In genomic region chr4:120571691-120572090, GRCm38 (mm10) we compare ENCODE assay signal across 24 mouse cellular contexts. TPM values are rescaled to one million over a fixed set of nuclear protein-coding genes. Genes with fewer than 3 reads are reported as not detected.
DNase-seq lines count a peak whose midpoint lies in the region; ATAC-seq and TF ChIP-seq lines count a peak whose summit lies in the region.
"Had no signal": no experiment of that assay in that cellular context is flagged by ENCODE, and none has a peak within 500 bp of the region (broad histone marks: within the 10 kb centered on the region; RNA-seq: fewer than 3 reads in every experiment).

No protein-coding gene starts in this region.

- no peak for DNase-seq in heart, adult 9 months (ENCODE audit: low spot score in 2 of 2)
- DNase-seq in kidney, postnatal 0 days (ENCODE audit: low spot score): peak; percentile 66
- DNase-seq in kidney, adult 11 months: no peak
- DNase-seq in lung, postnatal 0 days (ENCODE audit: low spot score): peak; percentile 44
- DNase-seq in lung, postnatal 14 days: no peak
- no peak for DNase-seq in stomach, postnatal 0 days (ENCODE audit: low spot score)
- no peak for DNase-seq in frontal cortex, adult 2 months (ENCODE audit: extremely low spot score in 1 of 2, low spot score in 1 of 2)
- DNase-seq: adrenal gland, postnatal 36 days; cerebellum, adult 11-12 months; cerebellum, postnatal 25 days; embryo, embryonic 11 days; gastrocnemius, postnatal 10 days; kidney, postnatal 36 days; thymus, postnatal 14 days had no signal

- peak overlapping the region; percentile 96; the same call in 1 of the 2 replicates for H3K27ac ChIP-seq in heart, embryonic 13.5 days (replicated peaks)
- H3K27ac ChIP-seq in kidney, postnatal 0 days: peak overlapping the region; percentile 85
- H3K27ac ChIP-seq in lung, postnatal 0 days (ENCODE audit: low read length): peak overlapping the region; percentile 38
- peak overlapping the region; percentile 49 for H3K27ac ChIP-seq in stomach, postnatal 0 days (replicated peaks)
- H3K27ac ChIP-seq: forebrain, embryonic 12.5 days; heart, embryonic 10.5 days; macrophage had no signal

- no peak overlapping the region for H3K9ac ChIP-seq in heart, embryonic 13.5 days
- H3K9ac ChIP-seq in kidney, postnatal 0 days (ENCODE audit: low read depth, low read length): no peak overlapping the region
- no peak overlapping the region for H3K9ac ChIP-seq in lung, postnatal 0 days (replicated peaks; ENCODE audit: low read depth)
- H3K9ac ChIP-seq in stomach, postnatal 0 days (ENCODE audit: low read length): no peak overlapping the region
- H3K9ac ChIP-seq: forebrain, embryonic 12.5 days had no signal

- peaks cover 37% of the 10 kb centered on the region for H3K4me1 ChIP-seq in heart, embryonic 13.5 days
- peaks cover 18% of the 10 kb centered on the region for H3K4me1 ChIP-seq in kidney, postnatal 0 days (replicated peaks; ENCODE audit: insufficient read depth, low read length)
- peaks cover 27% of the 10 kb centered on the region; the same call in 1 of the 2 replicates for H3K4me1 ChIP-seq in lung, postnatal 0 days (ENCODE audit: insufficient read depth, low read depth, low read length)
- peaks cover 7% of the 10 kb centered on the region; the same call in 1 of the 2 replicates for H3K4me1 ChIP-seq in stomach, postnatal 0 days (replicated peaks; ENCODE audit: control insufficient read depth, insufficient read depth)

- no peak for TF ChIP-seq CTCF in kidney, postnatal 0 days (IDR thresholded peaks at IDR 0.05; ENCODE audit: low read depth)
- TF ChIP-seq CTCF in lung, postnatal 0 days (IDR thresholded peaks at IDR 0.05): no peak
- TF ChIP-seq CTCF in stomach, postnatal 0 days (IDR thresholded peaks at IDR 0.05; ENCODE audit: low read depth): no peak

- H3K4me3 ChIP-seq in heart, embryonic 13.5 days: no peak overlapping the region
- H3K4me3 ChIP-seq in kidney, postnatal 0 days (replicated peaks; ENCODE audit: low read depth, low read length): no peak overlapping the region
- H3K4me3 ChIP-seq in lung, postnatal 0 days (ENCODE audit: low read depth, low read length): no peak overlapping the region
- no peak overlapping the region for H3K4me3 ChIP-seq in stomach, postnatal 0 days (ENCODE audit: low read depth, low read length)
- H3K4me3 ChIP-seq: forebrain, embryonic 12.5 days had no signal

- H3K4me2 ChIP-seq in heart, embryonic 13.5 days: peak overlapping the region; percentile 89; the same call in 1 of the 2 replicates
- peak overlapping the region; percentile 66; the same call in 1 of the 2 replicates for H3K4me2 ChIP-seq in kidney, postnatal 0 days (ENCODE audit: low read length)
- no peak overlapping the region for H3K4me2 ChIP-seq in lung, postnatal 0 days (replicated peaks; ENCODE audit: low read depth, low read length)
- H3K4me2 ChIP-seq in stomach, postnatal 0 days (replicated peaks; ENCODE audit: low read depth): no peak overlapping the region

- ATAC-seq in heart, embryonic 13.5 days (ENCODE audit: extremely low read depth, insufficient number of reproducible peaks, low FRiP score, low TSS enrichment): no peak
- ATAC-seq in kidney, postnatal 0 days (replicated peaks; ENCODE audit: low FRiP score, low read depth): no peak
- ATAC-seq in lung, postnatal 0 days: no peak
- ATAC-seq in stomach, postnatal 0 days (ENCODE audit: low FRiP score, low TSS enrichment): no peak
- ATAC-seq: hindbrain, embryonic 16.5 days had no signal

- peaks cover 3% of the 10 kb centered on the region; the same call in 1 of the 2 replicates for H3K36me3 ChIP-seq in heart, embryonic 13.5 days
- H3K36me3 ChIP-seq in kidney, postnatal 0 days (ENCODE audit: insufficient read depth, low read length): no peaks in the 10 kb centered on the region
- H3K36me3 ChIP-seq in lung, postnatal 0 days (ENCODE audit: insufficient read depth, low read length): no peaks in the 10 kb centered on the region
- H3K36me3 ChIP-seq in stomach, postnatal 0 days (ENCODE audit: control insufficient read depth, insufficient read depth, low read length): no peaks in the 10 kb centered on the region
- H3K36me3 ChIP-seq: heart, embryonic 10.5 days had no signal

- 58% methylated on average over 3 of the region's 3 CpGs for WGBS in heart, embryonic 13.5 days
- WGBS in kidney, postnatal 0 days: 30% methylated on average over 3 of the region's 3 CpGs
- 9% methylated on average over 3 of the region's 3 CpGs for WGBS in lung, postnatal 0 days
- 24% methylated on average over 3 of the region's 3 CpGs for WGBS in stomach, postnatal 0 days

- H3K9me3 ChIP-seq in heart, embryonic 13.5 days: no peaks in the 10 kb centered on the region
- H3K9me3 ChIP-seq in kidney, postnatal 0 days (replicated peaks; ENCODE audit: low read length): no peaks in the 10 kb centered on the region
- no peaks in the 10 kb centered on the region for H3K9me3 ChIP-seq in lung, postnatal 0 days (ENCODE audit: low read length)
- H3K9me3 ChIP-seq in stomach, postnatal 0 days (ENCODE audit: control insufficient read depth, low read length): no peaks in the 10 kb centered on the region
- H3K9me3 ChIP-seq: forebrain, embryonic 12.5 days; heart, embryonic 10.5 days; midbrain, embryonic 10.5 days had no signal

- H3K27me3 ChIP-seq in heart, embryonic 13.5 days (replicated peaks): no peaks in the 10 kb centered on the region
- no peaks in the 10 kb centered on the region for H3K27me3 ChIP-seq in kidney, postnatal 0 days (ENCODE audit: insufficient read depth, low read length)
- H3K27me3 ChIP-seq in lung, postnatal 0 days (replicated peaks; ENCODE audit: insufficient read depth, low read length): no peaks in the 10 kb centered on the region
- no peaks in the 10 kb centered on the region for H3K27me3 ChIP-seq in stomach, postnatal 0 days (ENCODE audit: control insufficient read depth, insufficient read depth, low read length)

- no peak for TF ChIP-seq EP300 in lung, postnatal 0 days (IDR thresholded peaks at IDR 0.05)
- TF ChIP-seq EP300 in stomach, postnatal 0 days (optimal IDR thresholded peaks at IDR 0.05): no peak

RNA-seq across cellular contexts. Expression of gene Ctps, which starts 1.6 kb away (rescaled TPM):
- 99.8 and 100 TPM in 2 replicates for polyA plus RNA-seq in heart, embryonic 13.5 days (2015; fragmentation: Nextera tagmentation; extraction: Ambion mirVana)
- polyA plus RNA-seq in kidney, postnatal 0 days (2015; fragmentation: Nextera tagmentation; extraction: Ambion mirVana): 42.4 and 48.5 TPM in 2 replicates
- polyA plus RNA-seq in lung, postnatal 0 days (2015; fragmentation: Nextera tagmentation; extraction: Ambion mirVana): 38.5 and 65.1 TPM in 2 replicates
- 30.9 and 34.1 TPM in 2 replicates for polyA plus RNA-seq in stomach, postnatal 0 days (2015; fragmentation: Nextera tagmentation; extraction: Ambion mirVana)
- polyA plus RNA-seq in frontal cortex, adult 2 months (2012; rRNA removed): 27.9 and 29.8 TPM in 2 replicates

RNA-seq across cellular contexts. Expression of gene Gm8439, which starts 16.9 kb away (rescaled TPM):
- 0.41 TPM in 1 of 2 replicates, not detected in the other for polyA plus RNA-seq in heart, embryonic 13.5 days (2015; fragmentation: Nextera tagmentation; extraction: Ambion mirVana)
- polyA plus RNA-seq in kidney, postnatal 0 days (2015; fragmentation: Nextera tagmentation; extraction: Ambion mirVana): 0.38 and 0.54 TPM in 2 replicates
- polyA plus RNA-seq in lung, postnatal 0 days (2015; fragmentation: Nextera tagmentation; extraction: Ambion mirVana): not detected in 2 replicates
- polyA plus RNA-seq in stomach, postnatal 0 days (2015; fragmentation: Nextera tagmentation; extraction: Ambion mirVana): not detected in 2 replicates
- polyA plus RNA-seq in frontal cortex, adult 2 months (2012; rRNA removed): not detected in 2 replicates
- polyA plus RNA-seq: forebrain, embryonic 12.5 days; hindbrain, embryonic 16.5 days; kidney, adult 2 months; liver, adult 2 months; macrophage; midbrain, embryonic 10.5 days; midbrain, postnatal 0 days; testis, adult 2 months had no signal

RNA-seq across cellular contexts. Expression of gene Slfnl1, which starts 39.7 kb away (rescaled TPM):
- polyA plus RNA-seq in heart, embryonic 13.5 days (2015; fragmentation: Nextera tagmentation; extraction: Ambion mirVana): 0.11 TPM in 1 of 2 replicates, not detected in the other
- not detected in 2 replicates for polyA plus RNA-seq in kidney, postnatal 0 days (2015; fragmentation: Nextera tagmentation; extraction: Ambion mirVana)
- polyA plus RNA-seq in lung, postnatal 0 days (2015; fragmentation: Nextera tagmentation; extraction: Ambion mirVana): 0.10 TPM in 1 of 2 replicates, not detected in the other
- 0.07 TPM in 1 of 2 replicates, not detected in the other for polyA plus RNA-seq in stomach, postnatal 0 days (2015; fragmentation: Nextera tagmentation; extraction: Ambion mirVana)
- 0.11 and 0.14 TPM in 2 replicates for polyA plus RNA-seq in frontal cortex, adult 2 months (2012; rRNA removed)
- polyA plus RNA-seq: forebrain, embryonic 12.5 days; hindbrain, embryonic 16.5 days; macrophage; midbrain, embryonic 10.5 days; midbrain, postnatal 0 days had no signal

Comparison
In these comparisons a context has a peak if more than half of its experiments do, and no peak if none do; other contexts are left out.
1. DNase-seq: peak in kidney, postnatal 0 days (single experiment) and lung, postnatal 0 days (single experiment); none in heart, adult 9 months (0 of 2), kidney, adult 11 months (single experiment), lung, postnatal 14 days (single experiment), stomach, postnatal 0 days (single experiment) and frontal cortex, adult 2 months (0 of 2).
2. H3K27ac ChIP-seq: peak in every context shown above with its lines; median percentile 96 in heart, embryonic 13.5 days; 85 in kidney, postnatal 0 days; 49 in stomach, postnatal 0 days; 38 in lung, postnatal 0 days.
3. H3K4me2 ChIP-seq: peak in heart, embryonic 13.5 days (single experiment) and kidney, postnatal 0 days (single experiment); none in lung, postnatal 0 days (single experiment) and stomach, postnatal 0 days (single experiment).